Mouse (Mus musculus) small intestine, adult 2 months (tissue): ENCODE results near the gene Aco2. TPM values are rescaled to one million over a fixed set of nuclear protein-coding genes. Genes with fewer than 3 reads are reported as not detected.
A peak's percentile ranks its signal among the peaks of the same experiment; 100 is the strongest.

Experiments
- H3K27ac ChIP-seq: fragments of 200-500 bp; 2 replicates; pipeline ENCODE4 v1.5.1; 2012; ENCODE audit warnings: low read depth, low read length, control low read depth, inconsistent platforms; ENCODE audit not compliant: insufficient read depth
- H3K27me3 ChIP-seq: fragments of 200-500 bp; 2 replicates; pipeline ENCODE4 v1.6.1; 2012; ENCODE audit warnings: mild to moderate bottlenecking, moderate library complexity, low read length, inconsistent platforms; ENCODE audit not compliant: control insufficient read depth, insufficient read depth
- H3K36me3 ChIP-seq: fragments of 200-500 bp; 2 replicates; pipeline ENCODE4 v1.6.1; 2012; ENCODE audit warnings: mild to moderate bottlenecking, low read length, control low read depth, inconsistent platforms; ENCODE audit not compliant: control insufficient read depth, insufficient read depth
- H3K4me1 ChIP-seq: fragments of 200-500 bp; 2 replicates; pipeline ENCODE4 v1.6.1; 2012; ENCODE audit warnings: low read length, inconsistent platforms, mixed read lengths; ENCODE audit not compliant: control insufficient read depth, insufficient read depth, insufficient read length
- H3K4me3 ChIP-seq: fragments of 200-500 bp; 2 replicates; pipeline ENCODE4 v1.5.1; 2012; ENCODE audit warnings: low read depth, mild to moderate bottlenecking, control low read depth, inconsistent platforms, low read length, moderate library complexity
- CTCF ChIP-seq: fragments of 200-500 bp; IDR thresholded peaks from 2 replicates; pipeline ENCODE4 v1.5.1; 2012; ENCODE audit warnings: low read depth, mild to moderate bottlenecking, control low read depth, inconsistent platforms, low read length, moderate library complexity, mixed read lengths; ENCODE audit not compliant: insufficient replicate concordance, insufficient read length; ENCODE audit errors: extremely low read depth
- POLR2A ChIP-seq: fragments of 200-500 bp; IDR thresholded peaks from 2 replicates; pipeline ENCODE4 v1.6.1; 2012; ENCODE audit warnings: low read depth, mild to moderate bottlenecking, control low read depth, inconsistent platforms, low read length, moderate library complexity
- whole genome bisulfite sequencing: fragments of 180-500 bp; shearing (Covaris S2); methylation state at CpG from one replicate; pipeline ENCODE4 v1.1.7; 2018; 5-methylcytosine and 5-hydroxymethylcytosine counted together
- polyA plus RNA-seq: library from polyadenylated mRNA; depleted of rRNA; stranded (reverse); fragments of >200 nt; gene quantifications from 2 replicates; pipeline ENCODE4 v1.2.3, GENCODE M21; 2012

Gene Aco2
- polyA plus RNA-seq, 1 experiment, result 416 TPM

GRCm38 (mm10) chr15:81853081-81853480, 19.0 kb upstream of the Aco2 start:
- peaks cover 53% of the 10 kb centered on the region for H3K36me3 ChIP-seq
- TF ChIP-seq POLR2A (no peak), CTCF (no peak)
- no peaks in the 10 kb centered on the region for H3K27me3 ChIP-seq
- WGBS, result 65% methylated on average over 7 of the region's 7 CpGs
- no peak overlapping the region for H3K27ac ChIP-seq
- H3K4me3 ChIP-seq, result no peak overlapping the region
- peaks cover 9% of the 10 kb centered on the region for H3K4me1 ChIP-seq

DNA sequence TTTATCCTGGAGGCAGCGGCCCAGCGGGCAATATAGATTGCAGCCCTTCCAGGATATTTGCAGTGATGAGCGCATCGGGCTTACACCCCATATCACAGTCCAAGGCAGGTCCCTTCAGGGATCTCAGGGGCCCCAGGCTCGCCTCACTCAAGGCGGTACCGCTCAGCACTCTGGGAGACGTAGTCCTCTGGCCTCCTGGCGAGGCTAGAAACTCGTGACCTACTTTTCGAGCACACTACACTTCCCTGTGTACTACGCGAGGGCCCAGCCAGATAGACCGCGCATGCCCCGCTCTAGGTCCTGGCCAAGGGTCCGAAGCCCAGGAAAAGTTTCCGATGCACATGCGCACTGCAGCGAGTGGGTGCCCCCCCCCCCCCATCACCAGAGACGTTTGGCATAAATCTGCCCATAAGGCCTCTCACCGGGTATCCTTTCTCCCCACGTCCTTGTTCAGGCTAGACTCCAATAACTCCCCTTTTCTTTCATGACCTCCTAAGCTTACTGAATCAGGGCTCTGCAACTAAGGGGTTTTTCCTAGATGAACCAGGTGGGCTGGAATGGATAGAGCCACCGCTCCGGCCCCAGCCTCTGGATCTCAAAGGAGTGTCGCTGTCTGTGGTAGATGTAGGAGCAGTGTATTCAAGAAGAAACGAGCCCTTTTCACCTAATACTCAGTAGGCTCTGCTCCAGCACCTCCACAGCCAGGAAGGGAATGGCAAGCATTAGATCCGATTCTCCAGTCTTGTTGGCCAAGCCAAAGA, 15.9 kb upstream of the Aco2 start:
- H3K27ac ChIP-seq, result peak overlapping the region; percentile 97

GRCm38 (mm10) chr15:81856938-81857723, 15.0 kb upstream of the Aco2 start:
- TF ChIP-seq POLR2A (no peak), CTCF (no peak)
- under 1% methylated on average over 14 of the region's 14 CpGs for WGBS
- H3K27me3 ChIP-seq, result no peaks in the 10 kb centered on the region
- H3K4me3 ChIP-seq, result peak overlapping the region; percentile 88
- H3K36me3 ChIP-seq, result peaks cover 18% of the 10 kb centered on the region
- peak overlapping the region; percentile 97 for H3K27ac ChIP-seq
- H3K4me1 ChIP-seq, result peaks cover 11% of the 10 kb centered on the region

More for the DNA sequence above, 15.9 kb upstream of the Aco2 start:
- no peaks in the 10 kb centered on the region for H3K27me3 ChIP-seq
- no peak for TF ChIP-seq POLR2A
- TF ChIP-seq CTCF, result no peak
- peak overlapping the region; percentile 88 for H3K4me3 ChIP-seq
- peaks cover 26% of the 10 kb centered on the region for H3K36me3 ChIP-seq
- WGBS, result under 1% methylated on average over 28 of the region's 28 CpGs
- H3K4me1 ChIP-seq, result peaks cover 11% of the 10 kb centered on the region

- peak overlapping the region; percentile 88 for H3K4me3 ChIP-seq
- no peak for TF ChIP-seq CTCF
- no peak for TF ChIP-seq POLR2A
- WGBS, result under 1% methylated on average over 33 of the region's 33 CpGs
- H3K4me1 ChIP-seq, result peaks cover 8% of the 10 kb centered on the region; the same call in 1 of the 2 replicates
- H3K27ac ChIP-seq, result peak overlapping the region; percentile 97
- peaks cover 12% of the 10 kb centered on the region for H3K36me3 ChIP-seq
- H3K27me3 ChIP-seq, result no peaks in the 10 kb centered on the region
Measured at GRCm38 (mm10) chr15:81857724-81858116, 14.4 kb upstream of the Aco2 start.

DNA sequence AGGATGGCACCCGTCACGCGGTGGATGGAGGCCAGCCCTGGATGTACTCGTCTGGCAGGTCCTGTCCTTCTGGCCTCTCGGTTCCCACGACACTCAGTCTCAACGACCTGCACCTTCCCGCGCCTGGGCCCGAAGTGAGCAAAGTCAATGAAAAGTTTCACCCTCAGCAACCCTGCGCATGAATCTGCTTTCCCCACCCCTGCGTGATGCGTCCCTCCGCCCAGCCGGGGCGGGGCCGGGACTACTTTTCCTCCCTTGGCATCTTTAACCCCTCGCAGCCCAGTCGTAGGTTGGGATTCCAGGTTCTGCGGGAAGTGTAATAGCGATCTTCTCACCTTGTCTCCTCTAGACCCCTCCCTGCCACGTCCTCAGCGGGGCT, 14.0 kb upstream of the Aco2 start:
- Histone ChIP-seq H3K4me3 (peak overlapping the region; percentile 88), H3K27me3 (no peaks in the 10 kb centered on the region), H3K36me3 (peaks cover 8% of the 10 kb centered on the region), H3K27ac (peak overlapping the region; percentile 99), H3K4me1 (peaks cover 8% of the 10 kb centered on the region; the same call in 1 of the 2 replicates)
- WGBS, result under 1% methylated on average over 23 of the region's 23 CpGs
- TF ChIP-seq CTCF (no peak), POLR2A (peak; percentile 100)

DNA sequence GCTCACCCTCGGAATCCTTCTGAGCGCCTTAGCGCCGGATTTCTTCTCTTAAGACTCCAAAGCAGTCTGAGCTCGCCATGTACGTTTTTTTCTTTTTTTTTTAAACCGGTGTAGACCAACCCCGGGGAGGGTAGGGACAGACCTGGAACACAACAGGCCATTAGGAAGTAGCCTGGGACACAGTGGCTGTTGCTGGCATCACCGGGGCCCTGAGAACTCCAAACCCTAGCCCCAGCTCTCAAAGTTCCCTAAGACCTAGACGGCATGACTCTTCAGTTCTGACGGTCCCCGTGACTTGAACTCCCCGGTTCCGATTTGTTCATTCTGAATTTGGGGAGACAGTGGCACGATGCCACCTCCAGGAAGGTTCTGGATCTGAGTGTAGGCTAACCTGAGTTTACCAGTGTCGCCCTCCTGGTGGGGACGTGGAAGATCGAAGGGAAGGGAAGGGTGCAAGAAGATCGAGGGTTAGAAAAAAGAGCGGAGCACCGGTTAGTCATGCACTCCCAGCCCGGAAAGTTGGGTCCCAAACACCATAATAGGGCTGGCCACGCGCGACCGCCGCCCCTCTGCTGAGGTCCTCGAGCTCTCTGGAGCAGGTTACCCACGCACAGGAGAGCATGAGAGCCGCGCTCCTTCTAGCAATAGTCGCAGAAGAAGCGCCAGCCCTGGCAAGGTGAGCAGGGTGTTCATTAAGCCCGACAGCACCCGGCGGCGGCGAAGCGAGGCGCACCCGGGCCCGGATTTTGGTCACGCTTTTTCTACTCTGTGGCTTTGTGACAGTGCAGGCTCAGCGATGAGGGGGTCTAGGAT, 13.4 kb upstream of the Aco2 start, which contains the start of gene Tob2:
Tob2 (minus strand) TSS at position 280 of the 813 bp plus-strand sequence.
- WGBS, result under 1% methylated on average over 44 of the region's 44 CpGs
- TF ChIP-seq CTCF, result 0 out of 2 replicates have a peak, but pooled peaks have one; percentile 8
- no peak for TF ChIP-seq POLR2A
- Histone ChIP-seq H3K4me3 (peak within 1 kb of the TSS; percentile 88), H3K27ac (peak within 1 kb of the TSS; percentile 99), H3K4me1 (peaks cover 8% of the 10 kb centered on the region; the same call in 1 of the 2 replicates), H3K27me3 (no peaks in the 10 kb centered on the region), H3K36me3 (peaks cover 6% of the 10 kb centered on the region; the same call in 1 of the 2 replicates)
